Mouse (Mus musculus): ENCODE data around the gene Nhlrc2. TPM values are rescaled to one million over a fixed set of nuclear protein-coding genes. Genes with fewer than 3 reads are reported as not detected.

Nhlrc2 gene
- polyA plus RNA-seq (2012): 6.7 and 7.6 TPM in 2 replicates

DNA sequence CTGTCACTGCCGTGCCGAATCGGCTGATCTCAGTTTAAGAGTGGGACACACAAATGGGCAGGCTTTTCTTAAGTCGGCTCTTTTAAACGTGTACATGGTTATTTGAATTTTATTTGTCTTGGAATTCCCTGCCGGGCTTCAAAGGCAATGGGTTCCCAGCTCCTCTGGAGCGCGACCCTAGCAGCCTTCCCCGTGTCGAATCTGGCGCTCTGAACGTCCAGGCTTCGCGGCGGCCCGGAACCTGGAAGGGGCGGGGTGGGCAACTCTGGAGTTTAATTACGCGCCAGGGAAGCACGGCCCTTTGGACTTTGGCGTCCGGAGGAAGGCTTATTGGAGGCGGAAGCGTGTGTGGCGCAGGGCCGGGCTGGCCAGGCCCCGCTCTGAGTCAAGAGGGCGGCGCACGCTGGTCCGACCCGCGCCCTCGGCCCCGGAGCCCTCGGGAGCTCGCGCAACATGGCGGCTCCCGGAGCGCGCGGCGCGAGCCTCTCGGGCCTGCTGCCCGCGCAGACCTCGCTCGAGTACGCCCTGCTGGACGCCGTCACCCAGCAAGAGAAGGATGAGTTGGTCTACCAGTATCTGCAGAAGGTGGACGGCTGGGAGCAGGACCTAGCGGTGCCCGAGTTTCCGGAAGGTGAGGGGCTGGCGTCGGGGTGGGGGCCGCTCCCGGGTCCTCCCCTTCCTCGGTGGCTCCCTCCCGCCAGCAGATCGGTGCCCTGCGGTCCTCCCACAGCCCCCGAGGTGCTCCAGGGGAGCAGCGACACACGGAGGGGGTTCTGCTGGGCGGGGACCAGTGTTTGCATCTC lies at the start of gene Nhlrc2:
Nhlrc2 (plus strand) TSS at position 32 of the 803 bp plus-strand sequence.

DNA sequence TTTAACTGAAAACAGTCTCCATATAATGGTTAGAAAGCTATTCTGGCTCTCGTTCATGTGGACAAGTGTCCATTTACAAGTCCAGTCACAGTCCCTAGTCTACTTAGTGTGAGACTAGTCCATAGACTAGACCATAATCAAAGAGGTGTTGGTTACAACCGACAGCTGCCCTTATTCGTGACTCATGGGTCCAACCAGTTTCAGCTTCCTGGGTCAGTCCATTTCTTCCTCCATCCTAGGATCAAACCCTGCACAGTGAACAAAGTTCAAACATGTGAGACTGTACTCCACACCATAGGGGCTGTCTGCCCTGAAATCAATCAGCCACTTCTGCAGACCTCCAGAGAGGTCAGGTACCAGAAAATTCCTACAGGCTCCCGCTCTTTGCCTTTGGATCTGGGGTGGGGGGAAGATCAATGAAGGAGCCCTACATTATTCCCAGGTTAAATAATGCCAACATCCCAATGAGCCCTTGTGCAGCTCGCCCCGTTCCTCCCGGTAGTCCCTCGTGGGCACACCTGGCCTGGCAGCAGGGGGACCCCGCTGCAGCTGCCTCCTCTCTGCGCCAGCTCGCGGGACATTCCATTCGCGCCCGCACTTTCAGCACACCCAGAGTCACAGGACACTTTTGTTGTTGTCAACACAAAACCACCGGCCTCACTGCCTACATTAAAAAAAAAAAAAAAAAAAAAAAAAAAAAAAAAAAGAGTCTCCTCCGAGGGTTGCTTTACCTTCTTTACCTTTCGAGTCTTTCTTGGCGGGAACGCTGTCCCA lies 418 bp upstream of the Nhlrc2 start, which contains the start of gene Dclre1a:
Dclre1a (minus strand) TSS at position 767 of the 774 bp plus-strand sequence.

Other genes with a start within 250 kb of the Nhlrc2 start
- 0.38 and 0.62 TPM in 2 replicates for gene Nrap, start 158.2 kb upstream of the Nhlrc2 start, polyA plus RNA-seq (2012)
- 11.0 and 11.1 TPM in 2 replicates for gene Casp7, start 151.1 kb upstream of the Nhlrc2 start, polyA plus RNA-seq (2012)
- 0.05 TPM in 1 of 2 replicates, not detected in the other for gene Plekhs1, start 86.6 kb upstream of the Nhlrc2 start, polyA plus RNA-seq (2012)
- 1.8 and 2.5 TPM in 2 replicates for gene Dclre1a, start within 50 bp of the Nhlrc2 start, polyA plus RNA-seq (2012)
- gene Adrb1, start 173.9 kb downstream of the Nhlrc2 start, polyA plus RNA-seq (2012): 0.18 TPM in 2 replicates